Mouse (Mus musculus): ENCODE measurements around the gene Eef1g.

DNA sequence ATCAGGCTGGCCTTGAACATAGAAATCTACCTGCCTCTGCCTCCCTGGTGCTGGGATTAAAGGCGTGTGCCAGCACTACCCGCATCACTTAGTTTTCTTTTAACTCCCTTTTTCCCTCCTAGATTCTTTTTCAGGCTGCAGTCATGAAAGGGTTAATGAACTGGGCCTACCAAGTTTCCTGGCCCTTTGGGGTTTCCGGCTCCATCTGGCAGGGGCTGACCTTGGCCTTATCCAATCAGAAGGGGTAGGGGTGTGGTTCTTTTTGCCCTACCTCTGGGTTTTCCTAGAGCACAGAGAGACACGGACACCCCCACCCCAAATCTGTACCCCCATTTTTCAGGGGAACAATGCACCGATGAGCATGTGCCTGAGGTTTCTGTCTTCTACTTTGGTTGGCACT is 22.1 kb upstream of the Eef1g start:
- TF ChIP-seq POLR2A (IDR thresholded peaks at IDR 0.05; ENCODE audit: low read depth, low read length) (no peak), CTCF (IDR thresholded peaks at IDR 0.05; ENCODE audit: extremely low read depth, insufficient read depth, insufficient read length, insufficient replicate concordance) (no peak)
